Mouse (Mus musculus) stomach, embryonic 16.5 days (tissue): ENCODE results near the gene Entpd1. TPM values are rescaled to one million over a fixed set of nuclear protein-coding genes. Genes with fewer than 3 reads are reported as not detected.

ENCODE experiments used
- ATAC-seq: fragments of 200-750 bp; cut with Nextera tagmentation; 2 replicates; pipeline ENCODE4 v1.8.0; 2017; ENCODE audit warnings: moderate number of reproducible peaks, moderate TSS enrichment; ENCODE audit not compliant: insufficient read depth, low FRiP score
- H3K27ac ChIP-seq: fragments of 300-500 bp; sonication (generic); 2 replicates; pipeline ENCODE4 v1.5.1; 2014; ENCODE audit warnings: low read length
- H3K27me3 ChIP-seq: fragments of 300-500 bp; sonication (generic); 2 replicates; pipeline ENCODE4 v1.6.1; 2014; ENCODE audit warnings: low read length, control low read depth, mixed read lengths; ENCODE audit not compliant: control insufficient read depth, insufficient read depth
- H3K36me3 ChIP-seq: fragments of 300-500 bp; sonication (generic); 2 replicates; pipeline ENCODE4 v1.6.1; 2014; ENCODE audit warnings: low read length; ENCODE audit not compliant: control insufficient read depth, insufficient read depth
- H3K4me1 ChIP-seq: fragments of 300-500 bp; sonication (generic); 2 replicates; pipeline ENCODE4 v1.6.1; 2014; ENCODE audit warnings: low read length, control low read depth, mixed read lengths; ENCODE audit not compliant: control insufficient read depth, insufficient read depth
- H3K4me2 ChIP-seq: fragments of 300-500 bp; sonication (generic); 2 replicates; pipeline ENCODE4 v1.6.1; 2014; ENCODE audit warnings: low read depth, low read length, mixed read lengths
- H3K4me3 ChIP-seq: fragments of 300-500 bp; sonication (generic); replicated peaks from 2 replicates; pipeline ENCODE4 v1.5.1; 2014; ENCODE audit warnings: mild to moderate bottlenecking, low read length
- H3K9ac ChIP-seq: fragments of 300-500 bp; sonication (generic); 2 replicates; pipeline ENCODE4 v1.6.1; 2014; ENCODE audit warnings: low read length
- H3K9me3 ChIP-seq: fragments of 300-500 bp; sonication (generic); replicated peaks from 2 replicates; pipeline ENCODE4 v1.6.1; 2016; ENCODE audit warnings: low read length, control low read depth; ENCODE audit not compliant: control insufficient read depth
- WGBS: fragments of 180-500 bp; shearing (Covaris S2); extraction: QIAGEN DNeasy Blood & Tissue Kit; methylation state at CpG from one replicate; pipeline ENCODE4 v1.1.7; 2014; 5-methylcytosine and 5-hydroxymethylcytosine counted together
- polyA plus RNA-seq: library from polyadenylated mRNA; unstranded; fragments of >200 nt; fragmentation: Nextera tagmentation; extraction: Ambion mirVana; gene quantifications from 2 replicates; pipeline ENCODE4 v1.2.1, GENCODE M21; 2015

Entpd1 gene
- polyA plus RNA-seq, 1 experiment from 2014 or later, result 16.2 TPM

GRCm38 (mm10) chr19:40693201-40693600, 81.0 kb downstream of the Entpd1 start:
- Histone ChIP-seq H3K36me3 (no peaks in the 10 kb centered on the region), H3K4me3 (no peak overlapping the region), H3K27me3 (no peaks in the 10 kb centered on the region), H3K9ac (no peak overlapping the region), H3K4me2 (no peak overlapping the region), H3K27ac (no peak overlapping the region; the same call in 1 of the 2 replicates), H3K9me3 (no peaks in the 10 kb centered on the region), H3K4me1 (no peaks in the 10 kb centered on the region)
- no peak for ATAC-seq
- WGBS, result 67% methylated on average over 7 of the region's 7 CpGs

- Histone ChIP-seq H3K36me3 (no peaks in the 10 kb centered on the region), H3K9ac (no peak overlapping the region), H3K4me1 (no peaks in the 10 kb centered on the region), H3K27me3 (no peaks in the 10 kb centered on the region), H3K9me3 (no peaks in the 10 kb centered on the region), H3K27ac (no peak overlapping the region), H3K4me3 (no peak overlapping the region), H3K4me2 (no peak overlapping the region)
- no peak for ATAC-seq
- WGBS, result 84% methylated on average over 6 of the region's 6 CpGs
Measured at GRCm38 (mm10) chr19:40696116-40696515, 84.0 kb downstream of the Entpd1 start.

GRCm38 (mm10) chr19:40698103-40698853, 86.1 kb downstream of the Entpd1 start:
- Histone ChIP-seq H3K4me1 (peaks cover 8% of the 10 kb centered on the region), H3K27me3 (no peaks in the 10 kb centered on the region), H3K4me2 (no peak overlapping the region), H3K27ac (no peak overlapping the region), H3K4me3 (no peak overlapping the region), H3K36me3 (no peaks in the 10 kb centered on the region), H3K9me3 (no peaks in the 10 kb centered on the region), H3K9ac (no peak overlapping the region)
- WGBS, result 67% methylated on average over 13 of the region's 13 CpGs
- no peak for ATAC-seq

GRCm38 (mm10) chr19:40699816-40700215, 87.7 kb downstream of the Entpd1 start:
- Histone ChIP-seq H3K9me3 (no peaks in the 10 kb centered on the region), H3K9ac (no peak overlapping the region), H3K36me3 (no peaks in the 10 kb centered on the region), H3K27me3 (no peaks in the 10 kb centered on the region), H3K4me1 (peaks cover 8% of the 10 kb centered on the region), H3K27ac (no peak overlapping the region), H3K4me2 (no peak overlapping the region), H3K4me3 (no peak overlapping the region)
- no peak for ATAC-seq
- 76% methylated on average over 5 of the region's 5 CpGs for WGBS

- Histone ChIP-seq H3K36me3 (no peaks in the 10 kb centered on the region), H3K4me3 (no peak overlapping the region), H3K4me2 (no peak overlapping the region), H3K4me1 (peaks cover 8% of the 10 kb centered on the region), H3K9me3 (no peaks in the 10 kb centered on the region), H3K9ac (no peak overlapping the region), H3K27me3 (no peaks in the 10 kb centered on the region), H3K27ac (no peak overlapping the region)
- ATAC-seq, result no peak
- 47% methylated on average over 4 of the region's 4 CpGs for WGBS
Measured at GRCm38 (mm10) chr19:40702406-40702805, 90.2 kb downstream of the Entpd1 start.

- ATAC-seq, result no peak
- Histone ChIP-seq H3K9me3 (no peaks in the 10 kb centered on the region), H3K4me3 (no peak overlapping the region), H3K36me3 (no peaks in the 10 kb centered on the region), H3K27ac (no peak overlapping the region), H3K9ac (no peak overlapping the region), H3K4me1 (0 out of 2 replicates have a peak, but pooled peaks cover 2% of the 10 kb centered on the region), H3K27me3 (no peaks in the 10 kb centered on the region), H3K4me2 (no peak overlapping the region)
- 76% methylated on average over 16 of the region's 16 CpGs for WGBS
Measured at GRCm38 (mm10) chr19:40712889-40713628, 100.9 kb downstream of the Entpd1 start.

GRCm38 (mm10) chr19:40714700-40715099, 102.5 kb downstream of the Entpd1 start:
- Histone ChIP-seq H3K4me1 (no peaks in the 10 kb centered on the region), H3K9me3 (no peaks in the 10 kb centered on the region), H3K36me3 (no peaks in the 10 kb centered on the region), H3K27me3 (no peaks in the 10 kb centered on the region), H3K4me3 (no peak overlapping the region), H3K9ac (no peak overlapping the region), H3K4me2 (no peak overlapping the region), H3K27ac (no peak overlapping the region)
- no peak for ATAC-seq
- WGBS, result 51% methylated on average over 5 of the region's 5 CpGs

- Histone ChIP-seq H3K9me3 (no peaks in the 10 kb centered on the region), H3K4me3 (no peak overlapping the region), H3K27ac (no peak overlapping the region), H3K9ac (no peak overlapping the region), H3K4me1 (no peaks in the 10 kb centered on the region), H3K4me2 (no peak overlapping the region), H3K27me3 (no peaks in the 10 kb centered on the region), H3K36me3 (no peaks in the 10 kb centered on the region)
- WGBS, result 74% methylated on average over 6 of the region's 6 CpGs
- ATAC-seq, result no peak
Measured at GRCm38 (mm10) chr19:40716981-40717380, 104.8 kb downstream of the Entpd1 start.

GRCm38 (mm10) chr19:40719439-40720105, 107.4 kb downstream of the Entpd1 start:
- Histone ChIP-seq H3K4me1 (no peaks in the 10 kb centered on the region), H3K9me3 (no peaks in the 10 kb centered on the region), H3K27me3 (no peaks in the 10 kb centered on the region), H3K4me2 (no peak overlapping the region), H3K36me3 (no peaks in the 10 kb centered on the region), H3K27ac (no peak overlapping the region), H3K9ac (peak overlapping the region; percentile 8; the same call in 1 of the 2 replicates), H3K4me3 (no peak overlapping the region)
- WGBS, result 35% methylated on average over 11 of the region's 11 CpGs
- no peak for ATAC-seq
